Mouse (Mus musculus) liver, adult 2 months (tissue): ENCODE data around the gene Myadml2. TPM values are rescaled to one million over a fixed set of nuclear protein-coding genes. Genes with fewer than 3 reads are reported as not detected.

Source experiments
- DNase-seq: peaks from one replicate; pipeline ENCODE4 v3.0.0-alpha.2; 2011; ENCODE audit warnings: low read depth, low spot score; ENCODE audit errors: extremely low read depth
- H3K27ac ChIP-seq: fragments of 200-500 bp; replicated peaks from 2 replicates; pipeline ENCODE4 v1.5.1; 2012; ENCODE audit warnings: low read depth, mild to moderate bottlenecking, control low read depth, inconsistent platforms, low read length; ENCODE audit not compliant: insufficient read depth
- H3K27me3 ChIP-seq: fragments of 200-500 bp; 2 replicates; pipeline ENCODE4 v1.6.1; 2012; ENCODE audit warnings: mild to moderate bottlenecking, moderate library complexity, low read length, inconsistent platforms; ENCODE audit not compliant: control insufficient read depth, insufficient read depth
- H3K36me3 ChIP-seq: fragments of 200-500 bp; 2 replicates; pipeline ENCODE4 v1.6.1; 2012; ENCODE audit warnings: low read length, inconsistent platforms; ENCODE audit not compliant: control insufficient read depth, insufficient read depth
- H3K4me1 ChIP-seq: fragments of 200-500 bp; 2 replicates; pipeline ENCODE4 v1.6.1; 2011; ENCODE audit warnings: low read length; ENCODE audit not compliant: control insufficient read depth, insufficient read depth
- H3K4me3 ChIP-seq: fragments of 200-500 bp; 2 replicates; pipeline ENCODE4 v1.5.1; 2011; ENCODE audit warnings: low read depth, mild to moderate bottlenecking, control low read depth, low read length, moderate library complexity; ENCODE audit not compliant: insufficient read depth
- H3K79me2 ChIP-seq: fragments of 200-500 bp; 2 replicates; pipeline ENCODE4 v1.6.1; 2012; ENCODE audit warnings: inconsistent platforms, mild to moderate bottlenecking, low read length, moderate library complexity; ENCODE audit not compliant: control insufficient read depth, insufficient read depth
- H3K9ac ChIP-seq: fragments of 200-500 bp; 2 replicates; pipeline ENCODE4 v1.6.1; 2012; ENCODE audit warnings: low read depth, mild to moderate bottlenecking, control low read depth, inconsistent platforms, low read length
- CTCF ChIP-seq: fragments of 200-500 bp; IDR thresholded peaks from 2 replicates; pipeline ENCODE4 v1.5.1; 2011; ENCODE audit warnings: low read depth, low read length, control low read depth
- POLR2A ChIP-seq: fragments of 200-500 bp; IDR thresholded peaks from 2 replicates; pipeline ENCODE4 v1.6.1; 2011; ENCODE audit warnings: low read length, control low read depth; ENCODE audit not compliant: insufficient read depth; ENCODE audit errors: extremely low read depth
- WGBS: fragments of 180-500 bp; shearing (Covaris S2); methylation state at CpG from one replicate; pipeline ENCODE4 v1.1.7; 2018; 5-methylcytosine and 5-hydroxymethylcytosine counted together
- polyA plus RNA-seq: library from polyadenylated mRNA; depleted of rRNA; stranded (reverse); fragments of >200 nt; gene quantifications from 2 replicates; pipeline ENCODE4 v1.2.3, GENCODE M21; 2012; rRNA removed
- total RNA-seq: library from RNA; depleted of rRNA; stranded (reverse); fragments of >200 nt; gene quantifications from 2 replicates; pipeline ENCODE4 v1.2.3, GENCODE M21; 2014; rRNA removed

Gene Myadml2
- not detected in 2 replicates for total RNA-seq
- polyA plus RNA-seq = not detected in 2 replicates

GRCm38 (mm10) chr11:120648001-120648476, at the start of gene Myadml2:
Myadml2 (minus strand) TSS chr11:120648158.
- Histone ChIP-seq H3K27ac (no peak within 1 kb of the TSS), H3K4me3 (no peak within 1 kb of the TSS), H3K4me1 (peaks cover under 1% of the 10 kb centered on the region; the same call in 1 of the 2 replicates), H3K79me2 (no peaks in the 10 kb centered on the region), H3K9ac (no peak within 1 kb of the TSS), H3K27me3 (no peaks in the 10 kb centered on the region), H3K36me3 (no peaks in the 10 kb centered on the region)
- no peak for DNase-seq
- TF ChIP-seq CTCF (no peak), POLR2A (no peak)
- 12% methylated on average over 13 of the region's 13 CpGs for WGBS

DNA sequence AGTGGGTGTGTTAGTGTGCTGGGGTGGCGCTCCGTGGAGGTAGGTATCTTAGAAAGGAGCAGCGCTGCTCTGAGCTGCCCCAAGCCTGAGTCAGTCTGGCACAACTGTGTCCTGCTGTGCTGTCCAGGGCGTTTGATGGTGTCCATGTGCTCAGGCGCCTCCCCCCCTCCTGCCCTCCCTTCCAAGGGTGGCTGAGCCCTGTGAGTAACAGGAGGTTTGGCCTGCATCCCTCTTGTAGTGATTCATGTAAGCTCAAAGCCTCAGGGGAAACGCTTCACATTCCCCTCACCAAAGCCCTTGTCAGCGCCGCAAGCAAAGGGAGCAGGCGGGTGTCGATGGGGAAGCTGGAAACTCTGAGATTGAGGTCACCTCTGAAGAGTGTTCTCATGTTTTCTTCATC, 49.8 kb upstream of the Myadml2 start:
- Histone ChIP-seq H3K9ac (no peak overlapping the region), H3K27me3 (no peaks in the 10 kb centered on the region), H3K36me3 (peaks cover 3% of the 10 kb centered on the region; the same call in 1 of the 2 replicates), H3K27ac (no peak overlapping the region), H3K79me2 (peaks cover 3% of the 10 kb centered on the region; the same call in 1 of the 2 replicates), H3K4me3 (no peak overlapping the region), H3K4me1 (peaks cover 25% of the 10 kb centered on the region)
- DNase-seq = no peak
- TF ChIP-seq CTCF = no peak
- no peak for TF ChIP-seq POLR2A
- WGBS = 87% methylated on average over 10 of the region's 10 CpGs

GRCm38 (mm10) chr11:120696568-120696967, 48.6 kb upstream of the Myadml2 start:
- Histone ChIP-seq H3K4me3 (no peak overlapping the region), H3K4me1 (peaks cover 36% of the 10 kb centered on the region), H3K27me3 (no peaks in the 10 kb centered on the region), H3K79me2 (peaks cover 4% of the 10 kb centered on the region; the same call in 1 of the 2 replicates), H3K36me3 (no peaks in the 10 kb centered on the region; the same call in 1 of the 2 replicates), H3K9ac (no peak overlapping the region), H3K27ac (no peak overlapping the region)
- 90% methylated on average over 6 of the region's 6 CpGs for WGBS
- TF ChIP-seq POLR2A = no peak
- peak; percentile 30; the same call in 1 of the 2 replicates for TF ChIP-seq CTCF
- no peak for DNase-seq

GRCm38 (mm10) chr11:120695641-120696040, 47.7 kb upstream of the Myadml2 start:
- peak overlapping the region; percentile 74 for H3K27ac ChIP-seq
- TF ChIP-seq CTCF = no peak
- no peak for TF ChIP-seq POLR2A
- no peak overlapping the region for H3K4me3 ChIP-seq
- H3K4me1 ChIP-seq = peaks cover 38% of the 10 kb centered on the region
- peaks cover 7% of the 10 kb centered on the region; the same call in 1 of the 2 replicates for H3K79me2 ChIP-seq
- no peaks in the 10 kb centered on the region for H3K27me3 ChIP-seq
- peak overlapping the region; percentile 14; the same call in 1 of the 2 replicates for H3K9ac ChIP-seq
- peak; percentile 84 for DNase-seq
- WGBS = 43% methylated on average over 12 of the region's 12 CpGs
- H3K36me3 ChIP-seq = no peaks in the 10 kb centered on the region

DNA sequence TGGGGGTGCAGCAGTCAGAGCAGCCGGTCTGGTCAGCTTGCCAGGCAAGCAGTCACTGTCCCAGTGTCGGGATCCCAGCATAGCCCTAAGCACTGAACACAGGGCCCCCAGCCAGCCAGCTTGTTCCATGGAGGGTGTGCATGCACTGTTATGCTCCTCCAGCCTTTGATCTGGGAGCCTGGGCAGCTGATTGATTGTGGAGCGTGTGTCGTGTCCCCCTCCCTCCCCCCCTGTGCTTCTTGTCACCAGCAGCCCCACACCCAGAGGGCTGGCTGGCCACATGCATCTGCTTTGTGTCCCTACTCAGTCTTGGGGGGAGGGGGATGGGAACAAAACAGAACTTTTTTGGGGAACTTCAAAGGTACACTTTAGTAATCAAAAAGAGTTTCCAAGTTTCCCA, 47.2 kb upstream of the Myadml2 start:
- WGBS = 18% methylated on average over 4 of the region's 4 CpGs
- H3K27ac ChIP-seq = peak overlapping the region; percentile 68

DNA sequence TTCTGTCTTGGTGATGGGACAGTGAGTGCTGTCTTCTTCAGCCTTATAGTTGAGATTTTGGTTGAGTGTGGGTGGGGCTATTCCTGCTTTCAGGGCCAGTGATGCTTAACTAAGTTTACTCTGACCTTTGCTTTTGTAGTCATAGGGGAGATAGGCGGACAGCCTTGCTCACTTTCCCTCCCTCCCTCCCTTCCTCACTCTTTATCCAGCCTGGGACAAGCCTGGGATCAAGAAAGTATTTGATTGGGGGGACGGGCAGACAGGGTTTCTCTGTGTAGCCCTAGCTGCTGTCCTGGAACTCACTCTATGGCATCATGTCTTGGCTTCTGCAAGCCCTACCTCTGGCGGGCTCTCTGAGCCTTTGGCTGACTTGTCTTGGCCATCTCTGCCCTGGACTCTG, 45.5 kb upstream of the Myadml2 start:
- 64% methylated on average over 3 of the region's 3 CpGs for WGBS
- peaks cover 38% of the 10 kb centered on the region for H3K4me1 ChIP-seq
- DNase-seq = no peak
- TF ChIP-seq POLR2A (no peak), CTCF (no peak)
- peaks cover 9% of the 10 kb centered on the region; the same call in 1 of the 2 replicates for H3K36me3 ChIP-seq
- H3K9ac ChIP-seq = no peak overlapping the region
- peaks cover 16% of the 10 kb centered on the region; the same call in 1 of the 2 replicates for H3K79me2 ChIP-seq
- H3K27me3 ChIP-seq = no peaks in the 10 kb centered on the region
- peak overlapping the region; percentile 68 for H3K27ac ChIP-seq
- H3K4me3 ChIP-seq = no peak overlapping the region

More for the DNA sequence above, 47.2 kb upstream of the Myadml2 start:
- TF ChIP-seq CTCF (no peak), POLR2A (no peak)
- Histone ChIP-seq H3K4me1 (peaks cover 38% of the 10 kb centered on the region), H3K36me3 (0 out of 2 replicates have a peak, but pooled peaks cover under 1% of the 10 kb centered on the region), H3K9ac (no peak overlapping the region), H3K79me2 (peaks cover 10% of the 10 kb centered on the region; the same call in 1 of the 2 replicates), H3K4me3 (no peak overlapping the region), H3K27me3 (no peaks in the 10 kb centered on the region)
- DNase-seq = no peak
